Mouse (Mus musculus) midbrain, embryonic 14.5 days (tissue): ENCODE measurements around the gene Rpain. TPM values are rescaled to one million over a fixed set of nuclear protein-coding genes. Genes with fewer than 3 reads are reported as not detected.

Experiments used
- ATAC-seq: fragments of 200-750 bp; cut with Nextera tagmentation; 2 replicates; pipeline ENCODE4 v1.8.0; 2017; ENCODE audit warnings: moderate number of reproducible peaks, moderate library complexity; ENCODE audit not compliant: low FRiP score, low TSS enrichment
- DNase-seq: peaks from one replicate; pipeline ENCODE4 v3.0.0-alpha.2; 2015
- H3K27ac ChIP-seq: fragments of 300-500 bp; sonication (generic); replicated peaks from 2 replicates; pipeline ENCODE4 v1.5.1; 2014; ENCODE audit warnings: mild to moderate bottlenecking, low read depth, low read length, moderate library complexity
- H3K27me3 ChIP-seq: fragments of 300-500 bp; sonication (generic); 2 replicates; pipeline ENCODE4 v1.6.1; 2014; ENCODE audit warnings: low read length, control low read depth, mixed read lengths; ENCODE audit not compliant: control insufficient read depth, insufficient read depth
- H3K36me3 ChIP-seq: fragments of 300-500 bp; sonication (generic); 2 replicates; pipeline ENCODE4 v1.6.1; 2014; ENCODE audit warnings: low read length, control low read depth; ENCODE audit not compliant: control insufficient read depth, insufficient read depth
- H3K4me1 ChIP-seq: fragments of 300-500 bp; sonication (generic); 2 replicates; pipeline ENCODE4 v1.6.1; 2014; ENCODE audit warnings: mild to moderate bottlenecking, antibody characterized with exemption, low read length, control low read depth; ENCODE audit not compliant: control insufficient read depth, insufficient read depth
- H3K4me2 ChIP-seq: fragments of 300-500 bp; sonication (generic); 2 replicates; pipeline ENCODE4 v1.6.1; 2014; ENCODE audit warnings: mild to moderate bottlenecking, low read length, moderate library complexity
- H3K4me3 ChIP-seq: fragments of 300-500 bp; sonication (generic); replicated peaks from 2 replicates; pipeline ENCODE4 v1.5.1; 2014; ENCODE audit warnings: low read depth, low read length
- H3K9ac ChIP-seq: fragments of 300-500 bp; sonication (generic); replicated peaks from 2 replicates; pipeline ENCODE4 v1.6.1; 2014; ENCODE audit warnings: mild to moderate bottlenecking, low read length, moderate library complexity
- H3K9me3 ChIP-seq: fragments of 300-500 bp; sonication (generic); 2 replicates; pipeline ENCODE4 v1.6.1; 2016; ENCODE audit warnings: low read length, control low read depth, mixed read lengths; ENCODE audit not compliant: control insufficient read depth
- WGBS: fragments of 180-500 bp; shearing (Covaris S2); extraction: QIAGEN DNeasy Blood & Tissue Kit; methylation state at CpG from one replicate; pipeline ENCODE4 v1.1.7; 2014; 5-methylcytosine and 5-hydroxymethylcytosine counted together
- polyA plus RNA-seq: library from polyadenylated mRNA; unstranded; fragments of >200 nt; fragmentation: Nextera tagmentation; extraction: Ambion mirVana; gene quantifications from 2 replicates; pipeline ENCODE4 v1.2.1, GENCODE M21; 2014

Gene Rpain
- 62.9 and 75.8 TPM in 2 replicates for polyA plus RNA-seq

DNA sequence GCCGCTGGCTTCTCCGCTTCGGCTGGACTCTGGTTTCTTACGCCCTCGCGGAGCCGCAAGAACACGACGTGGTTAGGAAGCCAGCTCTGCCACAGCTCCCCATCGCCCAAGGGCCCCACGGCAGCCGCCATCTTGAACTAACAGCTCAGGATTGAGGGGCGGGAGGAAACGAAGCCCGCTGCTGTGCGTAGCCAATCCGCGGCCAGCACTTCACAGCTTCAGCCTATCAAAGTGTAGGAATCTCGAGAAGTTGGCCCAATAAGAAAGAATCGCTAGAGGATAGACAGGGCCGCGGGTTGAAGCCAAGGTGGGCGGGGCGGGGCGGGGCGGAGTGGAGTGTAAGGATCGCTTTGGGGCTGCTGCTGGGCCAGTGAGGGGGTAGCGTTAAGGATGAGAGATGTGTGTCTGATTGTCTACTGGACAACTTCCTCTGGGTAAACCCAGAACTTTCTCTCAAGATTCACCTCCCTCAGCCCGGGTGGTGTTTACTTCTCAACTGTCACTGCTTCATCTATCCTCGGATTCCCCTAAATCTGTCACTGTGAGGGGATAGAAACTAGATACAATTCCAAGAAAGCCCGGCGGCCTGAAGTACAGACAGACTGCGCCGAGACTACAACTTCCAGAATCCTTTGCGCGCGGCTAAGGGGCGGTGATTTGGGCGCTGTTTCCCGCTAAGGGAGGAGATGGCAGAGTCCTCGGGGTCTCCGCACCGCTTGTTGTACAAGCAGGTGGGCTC, at the start of gene Rpain, which contains the start of gene Nup88:
Gene Rpain, plus strand, starts transcription at position 393 of the 739 bp plus-strand sequence.
Gene Nup88, minus strand, starts transcription at position 153 of the 739 bp plus-strand sequence.
- DNase-seq (peak; percentile 97), ATAC-seq (peak; percentile 98)
- under 1% methylated on average over 43 of the region's 43 CpGs for WGBS
- H3K27me3 ChIP-seq: no peaks in the 10 kb centered on the region
- peak within 1 kb of the TSS; percentile 79 for H3K9ac ChIP-seq
- peaks cover 15% of the 10 kb centered on the region for H3K4me1 ChIP-seq
- peak within 1 kb of the TSS; percentile 74 for H3K4me3 ChIP-seq
- H3K36me3 ChIP-seq: peaks cover 31% of the 10 kb centered on the region
- no peaks in the 10 kb centered on the region for H3K9me3 ChIP-seq
- H3K4me2 ChIP-seq: peak within 1 kb of the TSS; percentile 85
- peak within 1 kb of the TSS; percentile 91 for H3K27ac ChIP-seq

DNA sequence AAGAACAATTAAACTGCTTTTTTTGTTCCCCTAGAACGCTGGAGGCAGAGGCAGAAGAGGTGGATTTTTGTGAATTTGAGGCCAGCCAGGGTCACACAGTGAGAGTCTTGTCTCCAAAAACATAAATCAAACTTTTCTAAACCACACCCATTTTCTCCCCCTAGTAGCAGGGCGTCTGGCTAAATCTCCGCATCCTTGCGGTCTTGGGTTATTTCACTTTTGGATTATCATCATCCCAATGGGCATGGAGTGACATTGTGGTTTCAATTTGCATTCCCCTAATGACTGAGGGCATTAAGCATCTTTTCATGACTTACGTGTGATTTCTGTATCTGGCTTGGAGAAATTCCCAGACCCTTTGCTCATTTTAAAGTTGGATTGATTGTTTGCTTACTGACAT, 38.6 kb upstream of the Rpain start:
- H3K4me2 ChIP-seq: no peak overlapping the region
- H3K27me3 ChIP-seq: no peaks in the 10 kb centered on the region
- ATAC-seq (no peak), DNase-seq (no peak)
- H3K9me3 ChIP-seq: no peaks in the 10 kb centered on the region
- H3K27ac ChIP-seq: no peak overlapping the region
- no peak overlapping the region for H3K9ac ChIP-seq
- no peak overlapping the region for H3K4me3 ChIP-seq
- peaks cover 50% of the 10 kb centered on the region for H3K36me3 ChIP-seq
- H3K4me1 ChIP-seq: no peaks in the 10 kb centered on the region
- 85% methylated on average over 5 of the region's 5 CpGs for WGBS

DNA sequence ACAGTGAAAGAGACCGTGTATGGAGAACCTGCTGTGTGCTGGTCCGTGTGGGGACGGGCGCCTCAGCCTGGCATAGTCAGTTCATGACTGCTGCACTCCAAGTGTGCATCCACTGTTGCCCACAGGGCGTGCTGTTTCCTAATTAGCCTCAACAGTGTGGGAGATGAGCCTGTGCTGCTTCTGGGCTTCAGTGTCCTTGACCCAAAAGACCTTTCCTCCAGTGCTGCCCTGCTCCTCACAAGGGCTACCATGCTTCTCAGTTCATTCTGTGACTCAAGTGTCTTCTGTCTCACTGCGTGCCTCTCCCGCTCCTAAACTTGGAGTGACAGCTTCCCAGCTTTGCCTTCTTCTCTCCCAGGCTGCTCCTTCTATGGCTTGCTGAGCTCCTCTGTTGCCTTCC, 34.7 kb upstream of the Rpain start:
- Histone ChIP-seq H3K4me3 (no peak overlapping the region), H3K36me3 (peaks cover 70% of the 10 kb centered on the region), H3K27ac (no peak overlapping the region), H3K27me3 (no peaks in the 10 kb centered on the region), H3K4me1 (no peaks in the 10 kb centered on the region), H3K9ac (no peak overlapping the region), H3K4me2 (no peak overlapping the region), H3K9me3 (no peaks in the 10 kb centered on the region)
- DNase-seq: no peak
- ATAC-seq: no peak
- WGBS: 86% methylated on average over 7 of the region's 7 CpGs

DNA sequence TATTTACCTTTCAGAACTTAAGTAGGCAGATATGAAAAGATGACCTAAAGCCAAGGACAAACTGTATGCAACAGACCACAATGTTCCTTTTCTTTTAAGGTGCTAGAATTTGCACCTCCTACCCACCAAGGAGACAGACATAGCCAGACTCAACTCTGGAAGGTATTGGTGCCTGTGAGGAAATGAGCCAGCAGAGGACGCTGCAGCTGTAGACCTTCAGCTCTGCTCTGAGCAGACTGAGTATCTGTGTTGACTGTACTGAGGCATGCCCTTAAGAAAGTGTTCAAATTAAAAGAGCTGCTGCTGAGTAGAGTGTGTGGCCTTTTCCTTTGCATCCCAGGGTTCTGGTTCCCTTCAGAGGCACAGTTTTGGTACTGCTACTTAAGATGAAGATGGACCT, 27.4 kb upstream of the Rpain start:
- H3K9ac ChIP-seq: no peak overlapping the region
- no peak overlapping the region for H3K4me3 ChIP-seq
- no peaks in the 10 kb centered on the region for H3K27me3 ChIP-seq
- H3K36me3 ChIP-seq: peaks cover 92% of the 10 kb centered on the region
- H3K9me3 ChIP-seq: no peaks in the 10 kb centered on the region
- no peak overlapping the region for H3K4me2 ChIP-seq
- WGBS: 90% methylated on average over 1 of the region's 1 CpGs
- DNase-seq (no peak), ATAC-seq (no peak)
- no peaks in the 10 kb centered on the region for H3K4me1 ChIP-seq
- H3K27ac ChIP-seq: no peak overlapping the region

DNA sequence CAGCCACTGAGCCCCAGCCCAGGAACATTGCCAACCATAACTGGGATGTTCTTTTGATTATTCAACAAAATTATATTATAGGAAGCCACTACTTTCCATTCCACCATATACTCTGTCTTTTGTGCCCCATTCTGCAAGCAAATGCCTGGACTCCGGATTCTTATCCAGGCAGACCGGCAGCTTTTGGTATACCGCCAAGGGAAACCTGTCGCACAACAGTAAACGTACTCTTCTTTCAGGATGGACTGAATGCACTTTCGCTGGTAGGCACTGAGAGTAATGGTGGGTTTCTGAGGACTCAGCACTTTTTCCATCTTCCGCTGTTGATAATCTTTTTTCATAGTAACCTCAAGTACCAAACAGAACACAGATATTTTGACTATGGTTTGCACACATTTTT, 26.4 kb upstream of the Rpain start:
- WGBS: 91% methylated on average over 7 of the region's 7 CpGs
- Histone ChIP-seq H3K4me3 (no peak overlapping the region), H3K4me2 (no peak overlapping the region), H3K36me3 (peaks cover 91% of the 10 kb centered on the region), H3K4me1 (no peaks in the 10 kb centered on the region), H3K9ac (no peak overlapping the region), H3K27me3 (no peaks in the 10 kb centered on the region), H3K27ac (no peak overlapping the region), H3K9me3 (no peaks in the 10 kb centered on the region)
- no peak for ATAC-seq
- DNase-seq: no peak

GRCm38 (mm10) chr11:70944935-70945817, 24.8 kb upstream of the Rpain start:
- Histone ChIP-seq H3K36me3 (peaks cover 93% of the 10 kb centered on the region), H3K27me3 (no peaks in the 10 kb centered on the region), H3K27ac (no peak overlapping the region), H3K4me1 (no peaks in the 10 kb centered on the region), H3K9ac (no peak overlapping the region), H3K9me3 (no peaks in the 10 kb centered on the region), H3K4me3 (no peak overlapping the region), H3K4me2 (no peak overlapping the region)
- 93% methylated on average over 4 of the region's 4 CpGs for WGBS
- DNase-seq (no peak), ATAC-seq (no peak)

GRCm38 (mm10) chr11:70954711-70955110, 15.3 kb upstream of the Rpain start:
- peaks cover 93% of the 10 kb centered on the region for H3K36me3 ChIP-seq
- H3K4me2 ChIP-seq: no peak overlapping the region
- no peaks in the 10 kb centered on the region for H3K27me3 ChIP-seq
- WGBS: 91% methylated on average over 4 of the region's 4 CpGs
- no peak for DNase-seq
- no peaks in the 10 kb centered on the region for H3K4me1 ChIP-seq
- H3K9ac ChIP-seq: no peak overlapping the region
- H3K27ac ChIP-seq: no peak overlapping the region
- H3K4me3 ChIP-seq: no peak overlapping the region
- no peaks in the 10 kb centered on the region for H3K9me3 ChIP-seq
- no peak for ATAC-seq

DNA sequence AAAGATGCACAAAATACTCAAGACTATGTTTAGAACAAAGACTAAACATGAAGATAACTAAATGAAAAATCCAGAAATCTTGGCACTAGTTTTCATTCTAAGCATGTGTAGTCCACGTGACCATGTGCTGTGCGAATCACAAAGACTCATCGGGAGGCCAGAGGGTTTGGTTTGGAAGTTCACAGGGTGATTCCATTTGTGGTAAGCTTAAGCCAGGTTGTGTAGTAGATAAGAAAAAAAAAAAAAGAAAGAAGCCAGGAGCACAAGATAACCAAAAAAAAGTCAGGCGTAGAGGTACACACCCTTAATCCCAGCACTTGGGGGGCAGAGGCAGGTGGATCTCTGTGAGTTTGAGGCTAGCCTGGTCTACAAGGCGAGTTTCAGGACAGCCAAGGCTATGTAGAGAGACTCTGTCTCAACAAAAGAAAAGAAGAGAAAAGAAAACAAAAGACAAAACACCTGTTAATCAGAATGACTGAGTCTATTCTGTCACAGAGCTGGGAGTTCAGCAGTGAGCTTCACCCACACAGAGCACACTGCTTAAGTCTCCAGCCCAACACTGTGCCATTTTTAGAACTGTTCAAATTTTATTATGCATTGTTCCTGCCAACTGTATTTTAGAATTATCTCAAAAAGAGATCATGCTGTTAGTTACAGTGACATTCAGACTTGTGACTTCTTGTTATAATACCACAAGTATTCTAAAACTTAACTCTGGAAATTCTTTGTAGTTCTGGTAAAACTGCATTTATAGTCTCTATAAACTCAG, 9.0 kb upstream of the Rpain start:
- no peak overlapping the region for H3K4me2 ChIP-seq
- no peaks in the 10 kb centered on the region for H3K27me3 ChIP-seq
- no peak for ATAC-seq
- no peaks in the 10 kb centered on the region for H3K9me3 ChIP-seq
- H3K9ac ChIP-seq: no peak overlapping the region
- no peak overlapping the region for H3K4me3 ChIP-seq
- H3K36me3 ChIP-seq: peaks cover 92% of the 10 kb centered on the region
- H3K4me1 ChIP-seq: no peaks in the 10 kb centered on the region
- no peak overlapping the region for H3K27ac ChIP-seq
- WGBS: 92% methylated on average over 5 of the region's 5 CpGs
- DNase-seq: no peak
